Mouse (Mus musculus): ENCODE data around the gene Pitx3. TPM values are rescaled to one million over a fixed set of nuclear protein-coding genes. Genes with fewer than 3 reads are reported as not detected.

Gene Pitx3
- polyA plus RNA-seq (2014; fragmentation: Illumina TruSeq; extraction: RNeasy Lipid Tissue Mini Kit (QIAGEN cat#74804); ENCODE audit: low read depth, low replicate concordance): not detected

GRCm38 (mm10) chr19:46147511-46148371 is at the start of gene Pitx3:
Gene Pitx3, minus strand, starts transcription at chr19:46148326.

GRCm38 (mm10) chr19:46152127-46152803 is 4.1 kb upstream of the Pitx3 start, which contains the start of gene Gbf1:
Gene Gbf1, plus strand, starts transcription at chr19:46152509.

DNA sequence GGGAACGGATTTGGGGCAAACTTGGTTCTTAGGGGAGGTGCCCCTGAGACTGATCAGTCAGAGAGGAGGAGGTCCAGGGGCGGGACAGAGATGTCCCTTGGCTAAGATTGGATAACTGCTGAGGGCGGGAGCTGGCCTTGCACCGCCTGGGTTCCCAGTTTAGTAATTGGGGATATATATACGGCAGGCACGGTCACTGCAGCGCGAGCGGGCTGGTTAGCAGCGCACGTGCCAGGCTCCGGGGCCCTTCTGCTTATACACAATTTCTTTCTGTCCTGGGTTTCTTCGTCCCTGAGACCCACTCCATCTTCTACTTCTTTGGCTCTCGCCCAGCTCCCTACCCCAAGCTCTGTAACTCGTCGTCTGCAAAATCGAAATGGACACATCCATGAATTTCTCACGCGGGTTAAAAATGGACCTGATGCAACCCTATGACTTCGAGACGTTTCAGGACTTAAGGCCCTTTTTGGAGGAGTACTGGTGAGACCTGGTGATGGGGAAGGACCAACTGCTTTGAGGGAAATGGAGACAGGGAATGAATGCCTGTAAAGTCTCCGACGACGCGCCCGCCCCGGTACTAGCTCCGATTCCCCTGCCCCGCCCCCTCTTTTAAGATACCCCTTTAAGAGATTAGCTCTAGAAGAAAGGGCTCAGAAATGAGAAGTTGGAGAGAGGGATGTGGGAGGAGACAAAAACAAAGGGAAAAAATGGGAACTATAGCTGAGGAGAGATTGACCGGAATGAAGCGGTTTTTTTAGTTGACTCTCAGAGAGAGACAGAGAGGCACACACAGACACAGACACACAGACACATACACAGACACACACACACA is 16.2 kb downstream of the Pitx3 start, which contains the start of gene Elovl3:
TSS of gene Elovl3 (plus strand) at position 204 of the 832 bp plus-strand sequence.

Other genes starting within 250 kb of the Pitx3 start
- 9.2 TPM for gene Armh3, start 149.8 kb downstream of the Pitx3 start, polyA plus RNA-seq (2014; fragmentation: Illumina TruSeq; extraction: RNeasy Lipid Tissue Mini Kit (QIAGEN cat#74804); ENCODE audit: low read depth, low replicate concordance)
- gene Hps6, start 144.8 kb downstream of the Pitx3 start, polyA plus RNA-seq (2014; fragmentation: Illumina TruSeq; extraction: RNeasy Lipid Tissue Mini Kit (QIAGEN cat#74804); ENCODE audit: low read depth, low replicate concordance): not detected
- 5.7 TPM for gene Pprc1, start 103.4 kb downstream of the Pitx3 start, polyA plus RNA-seq (2014; fragmentation: Illumina TruSeq; extraction: RNeasy Lipid Tissue Mini Kit (QIAGEN cat#74804); ENCODE audit: low read depth, low replicate concordance)
- gene Ldb1, start 103.1 kb downstream of the Pitx3 start, polyA plus RNA-seq (2014; fragmentation: Illumina TruSeq; extraction: RNeasy Lipid Tissue Mini Kit (QIAGEN cat#74804); ENCODE audit: low read depth, low replicate concordance): 5.3 TPM
- gene Nolc1, start 72.5 kb downstream of the Pitx3 start, polyA plus RNA-seq (2014; fragmentation: Illumina TruSeq; extraction: RNeasy Lipid Tissue Mini Kit (QIAGEN cat#74804); ENCODE audit: low read depth, low replicate concordance): 7.0 TPM
- gene Elovl3, start 16.4 kb downstream of the Pitx3 start, polyA plus RNA-seq (2014; fragmentation: Illumina TruSeq; extraction: RNeasy Lipid Tissue Mini Kit (QIAGEN cat#74804); ENCODE audit: low read depth, low replicate concordance): 0.25 TPM
- 51.0 TPM for gene Gbf1, start 4.2 kb upstream of the Pitx3 start, polyA plus RNA-seq (2014; fragmentation: Illumina TruSeq; extraction: RNeasy Lipid Tissue Mini Kit (QIAGEN cat#74804); ENCODE audit: low read depth, low replicate concordance)
- 0.14 TPM for gene Nfkb2, start 156.0 kb upstream of the Pitx3 start, polyA plus RNA-seq (2014; fragmentation: Illumina TruSeq; extraction: RNeasy Lipid Tissue Mini Kit (QIAGEN cat#74804); ENCODE audit: low read depth, low replicate concordance)
- gene Psd, start 178.8 kb upstream of the Pitx3 start, polyA plus RNA-seq (2014; fragmentation: Illumina TruSeq; extraction: RNeasy Lipid Tissue Mini Kit (QIAGEN cat#74804); ENCODE audit: low read depth, low replicate concordance): 3.7 TPM
- gene Fbxl15, start 179.9 kb upstream of the Pitx3 start, polyA plus RNA-seq (2014; fragmentation: Illumina TruSeq; extraction: RNeasy Lipid Tissue Mini Kit (QIAGEN cat#74804); ENCODE audit: low read depth, low replicate concordance): not detected
- 2.7 TPM for gene Cuedc2, start 190.4 kb upstream of the Pitx3 start, polyA plus RNA-seq (2014; fragmentation: Illumina TruSeq; extraction: RNeasy Lipid Tissue Mini Kit (QIAGEN cat#74804); ENCODE audit: low read depth, low replicate concordance)
- gene Mfsd13a, start 192.8 kb upstream of the Pitx3 start, polyA plus RNA-seq (2014; fragmentation: Illumina TruSeq; extraction: RNeasy Lipid Tissue Mini Kit (QIAGEN cat#74804); ENCODE audit: low read depth, low replicate concordance): 0.69 TPM
- gene 2310034G01Rik, start 202.0 kb upstream of the Pitx3 start, polyA plus RNA-seq (2014; fragmentation: Illumina TruSeq; extraction: RNeasy Lipid Tissue Mini Kit (QIAGEN cat#74804); ENCODE audit: low read depth, low replicate concordance): 0.15 TPM
- gene Actr1a, start 247.4 kb upstream of the Pitx3 start, polyA plus RNA-seq (2014; fragmentation: Illumina TruSeq; extraction: RNeasy Lipid Tissue Mini Kit (QIAGEN cat#74804); ENCODE audit: low read depth, low replicate concordance): 87.0 TPM
- gene Sufu, start 248.6 kb upstream of the Pitx3 start, polyA plus RNA-seq (2014; fragmentation: Illumina TruSeq; extraction: RNeasy Lipid Tissue Mini Kit (QIAGEN cat#74804); ENCODE audit: low read depth, low replicate concordance): 15.2 TPM